Mouse (Mus musculus): ENCODE data around the gene Vrk2. TPM values are rescaled to one million over a fixed set of nuclear protein-coding genes. Genes with fewer than 3 reads are reported as not detected.

Vrk2 gene
- polyA plus RNA-seq, 1 experiment, result 2.5 TPM

- no peak for DNase-seq
- TF ChIP-seq POLR2A (IDR thresholded peaks at IDR 0.05; ENCODE audit: borderline replicate concordance, extremely low read depth, low read depth, low read length) (no peak), CTCF (IDR thresholded peaks at IDR 0.05; ENCODE audit: insufficient read depth, low read length) (no peak)
- 78% methylated on average over 2 of the region's 2 CpGs for WGBS
- Histone ChIP-seq H3K4me3 (replicated peaks; ENCODE audit: extremely low read depth, low read depth, low read length) (no peak overlapping the region), H3K4me1 (ENCODE audit: control insufficient read depth, insufficient read depth, low read length) (no peaks in the 10 kb centered on the region)
These were observed 7.9 kb upstream of the Vrk2 start for GRCm38 (mm10) chr11:26601571-26602175.

GRCm38 (mm10) chr11:26600692-26601091, 6.9 kb upstream of the Vrk2 start:
- TF ChIP-seq POLR2A (IDR thresholded peaks at IDR 0.05; ENCODE audit: borderline replicate concordance, extremely low read depth, low read depth, low read length) (no peak), CTCF (IDR thresholded peaks at IDR 0.05; ENCODE audit: insufficient read depth, low read length) (no peak)
- DNase-seq, result no peak
- 65% methylated on average over 4 of the region's 4 CpGs for WGBS
- H3K4me1 ChIP-seq (ENCODE audit: control insufficient read depth, insufficient read depth, low read length), result no peaks in the 10 kb centered on the region
- H3K4me3 ChIP-seq (replicated peaks; ENCODE audit: extremely low read depth, low read depth, low read length), result no peak overlapping the region

- H3K4me3 ChIP-seq (replicated peaks; ENCODE audit: extremely low read depth, low read depth, low read length), result no peak overlapping the region
- TF ChIP-seq CTCF (IDR thresholded peaks at IDR 0.05; ENCODE audit: insufficient read depth, low read length) (no peak), POLR2A (IDR thresholded peaks at IDR 0.05; ENCODE audit: borderline replicate concordance, extremely low read depth, low read depth, low read length) (no peak)
- no peak for DNase-seq
- WGBS, result 45% methylated on average over 1 of the region's 1 CpGs
- H3K4me1 ChIP-seq (ENCODE audit: control insufficient read depth, insufficient read depth, low read length), result no peaks in the 10 kb centered on the region
These were observed 5.1 kb upstream of the Vrk2 start for GRCm38 (mm10) chr11:26598876-26599275.

- DNase-seq, result no peak
- no peak for TF ChIP-seq POLR2A (IDR thresholded peaks at IDR 0.05; ENCODE audit: borderline replicate concordance, extremely low read depth, low read depth, low read length)
- no peak for TF ChIP-seq CTCF (IDR thresholded peaks at IDR 0.05; ENCODE audit: insufficient read depth, low read length)
- H3K4me1 ChIP-seq (ENCODE audit: control insufficient read depth, insufficient read depth, low read length), result no peaks in the 10 kb centered on the region
- no peak overlapping the region for H3K4me3 ChIP-seq (replicated peaks; ENCODE audit: extremely low read depth, low read depth, low read length)
- 74% methylated on average over 6 of the region's 6 CpGs for WGBS
These were observed 4.0 kb upstream of the Vrk2 start for GRCm38 (mm10) chr11:26597761-26598160.

GRCm38 (mm10) chr11:26597145-26597544, 3.3 kb upstream of the Vrk2 start:
- WGBS, result 52% methylated on average over 6 of the region's 6 CpGs
- TF ChIP-seq POLR2A (IDR thresholded peaks at IDR 0.05; ENCODE audit: borderline replicate concordance, extremely low read depth, low read depth, low read length) (no peak), CTCF (IDR thresholded peaks at IDR 0.05; ENCODE audit: insufficient read depth, low read length) (no peak)
- Histone ChIP-seq H3K4me3 (replicated peaks; ENCODE audit: extremely low read depth, low read depth, low read length) (no peak overlapping the region), H3K4me1 (ENCODE audit: control insufficient read depth, insufficient read depth, low read length) (no peaks in the 10 kb centered on the region; the same call in none of the 2 replicates)
- DNase-seq, result no peak

GRCm38 (mm10) chr11:26596186-26596585, 2.4 kb upstream of the Vrk2 start:
- DNase-seq, result no peak
- Histone ChIP-seq H3K4me3 (replicated peaks; ENCODE audit: extremely low read depth, low read depth, low read length) (no peak overlapping the region), H3K4me1 (ENCODE audit: control insufficient read depth, insufficient read depth, low read length) (no peaks in the 10 kb centered on the region; the same call in none of the 2 replicates)
- 91% methylated on average over 1 of the region's 1 CpGs for WGBS
- TF ChIP-seq CTCF (IDR thresholded peaks at IDR 0.05; ENCODE audit: insufficient read depth, low read length) (no peak), POLR2A (IDR thresholded peaks at IDR 0.05; ENCODE audit: borderline replicate concordance, extremely low read depth, low read depth, low read length) (no peak)

GRCm38 (mm10) chr11:26594487-26594886, 688 bp upstream of the Vrk2 start:
- Histone ChIP-seq H3K4me1 (ENCODE audit: control insufficient read depth, insufficient read depth, low read length) (no peaks in the 10 kb centered on the region; the same call in none of the 2 replicates), H3K4me3 (replicated peaks; ENCODE audit: extremely low read depth, low read depth, low read length) (no peak overlapping the region)
- no peak for DNase-seq
- 100% methylated on average over 1 of the region's 1 CpGs for WGBS
- TF ChIP-seq CTCF (IDR thresholded peaks at IDR 0.05; ENCODE audit: insufficient read depth, low read length), result no peak

GRCm38 (mm10) chr11:26592395-26593053, 1.3 kb downstream of the Vrk2 start:
- DNase-seq, result no peak
- Histone ChIP-seq H3K4me1 (ENCODE audit: control insufficient read depth, insufficient read depth, low read length) (no peaks in the 10 kb centered on the region; the same call in none of the 2 replicates), H3K4me3 (replicated peaks; ENCODE audit: extremely low read depth, low read depth, low read length) (peak overlapping the region; percentile 70)
- WGBS, result 36% methylated on average over 6 of the region's 6 CpGs
- no peak for TF ChIP-seq CTCF (IDR thresholded peaks at IDR 0.05; ENCODE audit: insufficient read depth, low read length)

- 78% methylated on average over 1 of the region's 1 CpGs for WGBS
- Histone ChIP-seq H3K4me1 (ENCODE audit: control insufficient read depth, insufficient read depth, low read length) (no peaks in the 10 kb centered on the region; the same call in 1 of the 2 replicates), H3K4me3 (replicated peaks; ENCODE audit: extremely low read depth, low read depth, low read length) (no peak overlapping the region)
- TF ChIP-seq POLR2A (IDR thresholded peaks at IDR 0.05; ENCODE audit: borderline replicate concordance, extremely low read depth, low read depth, low read length), result no peak
- TF ChIP-seq CTCF (IDR thresholded peaks at IDR 0.05; ENCODE audit: insufficient read depth, low read length), result no peak
- DNase-seq, result no peak
These were observed 6.6 kb downstream of the Vrk2 start for GRCm38 (mm10) chr11:26587184-26587524.
